Mouse (Mus musculus) limb, embryonic 10.5 days (tissue): Measurements from ENCODE around the gene Mmp15. TPM values are rescaled to one million over a fixed set of nuclear protein-coding genes. Genes with fewer than 3 reads are reported as not detected.
A peak's percentile ranks its signal among the peaks of the same experiment; 100 is the strongest.

Experiments used
- DNase-seq: peaks from one replicate; pipeline ENCODE4 v3.0.0-alpha.2; 2017; ENCODE audit warnings: low spot score
- H3K27ac ChIP-seq: fragments of 300-500 bp; sonication (generic); 2 replicates; pipeline ENCODE4 v1.5.1; 2016; ENCODE audit warnings: mild to moderate bottlenecking
- H3K27me3 ChIP-seq: fragments of 300-500 bp; sonication (generic); 2 replicates; pipeline ENCODE4 v1.6.1; 2016; ENCODE audit warnings: low read depth, mild to moderate bottlenecking; ENCODE audit not compliant: poor library complexity, severe bottlenecking
- H3K36me3 ChIP-seq: fragments of 300-500 bp; sonication (generic); 2 replicates; pipeline ENCODE4 v1.6.1; 2016; ENCODE audit warnings: mild to moderate bottlenecking, moderate library complexity
- H3K4me1 ChIP-seq: fragments of 300-500 bp; sonication (generic); 2 replicates; pipeline ENCODE4 v1.6.1; 2016
- H3K4me3 ChIP-seq: fragments of 300-500 bp; sonication (generic); 2 replicates; pipeline ENCODE4 v1.5.1; 2016; ENCODE audit warnings: mild to moderate bottlenecking, moderate library complexity
- H3K9me3 ChIP-seq: fragments of 300-500 bp; sonication (generic); replicated peaks from 2 replicates; pipeline ENCODE4 v1.6.1; 2016; ENCODE audit warnings: mild to moderate bottlenecking
- WGBS: fragments of 180-500 bp; shearing (Covaris S2); methylation state at CpG from one replicate; pipeline ENCODE4 v1.1.7; 2016; 5-methylcytosine and 5-hydroxymethylcytosine counted together
- polyA plus RNA-seq: library from polyadenylated mRNA; unstranded; fragments of >200 nt; fragmentation: Nextera tagmentation; extraction: Ambion mirVana; gene quantifications from 2 replicates; pipeline ENCODE4 v1.2.1, GENCODE M21; 2016

Gene Mmp15
- polyA plus RNA-seq: 9.5 and 10.3 TPM in 2 replicates

DNA sequence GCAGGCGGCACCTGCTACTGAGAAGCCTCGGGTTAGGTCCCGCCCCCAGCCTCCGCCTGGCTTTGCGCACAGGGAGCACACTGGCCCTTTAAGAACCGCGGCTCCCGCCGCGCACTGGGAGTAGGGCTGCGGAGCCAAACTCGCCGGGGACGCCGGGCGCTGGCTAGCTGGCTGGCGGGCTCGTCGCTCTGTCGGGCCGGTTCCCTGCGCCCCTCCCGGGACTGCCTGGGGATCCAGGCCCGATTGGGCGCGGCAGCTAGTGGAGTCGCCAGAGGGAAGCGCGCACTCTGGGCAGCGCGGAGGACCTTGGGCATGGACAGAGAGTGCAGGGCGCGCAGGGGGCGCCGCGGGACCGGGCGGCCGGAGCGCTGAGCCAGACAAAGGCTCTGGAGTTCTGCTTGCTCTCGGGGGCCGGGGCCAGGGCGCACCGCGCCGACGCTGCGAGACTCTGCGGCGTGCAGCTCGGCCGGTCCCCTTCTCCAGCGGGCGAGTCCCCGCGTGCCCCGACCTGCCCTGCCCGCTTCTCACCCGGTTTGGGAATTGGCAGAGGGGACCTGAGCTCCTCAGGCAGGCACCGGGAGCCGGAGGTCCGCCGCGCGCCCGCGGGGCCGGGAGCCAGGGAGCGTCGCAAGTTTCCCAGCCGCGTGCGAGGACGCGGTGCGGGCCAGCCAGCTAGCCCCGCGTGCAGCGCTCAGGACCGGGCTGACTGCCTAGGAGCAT is at the start of gene Mmp15:
Mmp15 (plus strand) TSS at position 118 of the 720 bp plus-strand sequence.
- under 1% methylated on average over 80 of the region's 80 CpGs for WGBS
- Histone ChIP-seq H3K36me3 (peaks cover 4% of the 10 kb centered on the region; the same call in 1 of the 2 replicates), H3K9me3 (no peaks in the 10 kb centered on the region), H3K4me3 (peak within 1 kb of the TSS; percentile 86), H3K27ac (peak within 1 kb of the TSS; percentile 93), H3K4me1 (peaks cover 33% of the 10 kb centered on the region), H3K27me3 (peaks cover 68% of the 10 kb centered on the region)
- peak; percentile 78 for DNase-seq

GRCm38 (mm10) chr8:95302410-95302809 is 49.7 kb upstream of the Mmp15 start:
- DNase-seq: no peak
- Histone ChIP-seq H3K9me3 (no peaks in the 10 kb centered on the region), H3K4me1 (peaks cover 6% of the 10 kb centered on the region; the same call in 1 of the 2 replicates), H3K4me3 (no peak overlapping the region), H3K27ac (no peak overlapping the region), H3K36me3 (no peaks in the 10 kb centered on the region), H3K27me3 (no peaks in the 10 kb centered on the region)
- WGBS: 24% methylated on average over 5 of the region's 5 CpGs

- Histone ChIP-seq H3K9me3 (no peaks in the 10 kb centered on the region), H3K4me3 (no peak overlapping the region), H3K36me3 (no peaks in the 10 kb centered on the region), H3K27ac (no peak overlapping the region), H3K27me3 (no peaks in the 10 kb centered on the region), H3K4me1 (peaks cover 6% of the 10 kb centered on the region; the same call in 1 of the 2 replicates)
- DNase-seq: no peak
- 69% methylated on average over 4 of the region's 4 CpGs for WGBS
These were observed 46.5 kb upstream of the Mmp15 start for GRCm38 (mm10) chr8:95305526-95305925.

DNA sequence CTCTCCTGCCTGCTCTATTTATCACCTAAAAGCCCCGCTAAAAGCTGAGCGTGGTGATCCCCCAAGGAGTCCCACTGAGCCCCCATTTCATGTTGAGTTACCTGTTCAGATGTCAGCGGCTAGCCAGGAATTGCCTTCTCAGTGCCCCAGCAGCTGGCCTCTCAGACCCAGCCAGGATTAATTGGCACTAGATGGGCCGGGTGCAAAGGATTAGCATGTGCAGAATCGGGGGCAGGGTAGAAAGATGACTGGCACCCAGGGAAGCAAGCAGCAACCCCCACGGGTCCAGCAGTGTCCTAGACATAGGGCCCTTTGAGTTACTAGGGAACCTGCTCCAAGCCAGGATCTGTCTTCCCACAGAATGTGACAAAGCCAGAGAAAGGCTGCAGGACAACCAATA is 45.6 kb upstream of the Mmp15 start, which contains the start of gene Cngb1:
Cngb1 (minus strand) TSS at position 155 of the 400 bp plus-strand sequence.
- H3K9me3 ChIP-seq: no peaks in the 10 kb centered on the region
- H3K36me3 ChIP-seq: no peaks in the 10 kb centered on the region
- no peaks in the 10 kb centered on the region for H3K27me3 ChIP-seq
- no peak for DNase-seq
- H3K4me1 ChIP-seq: peaks cover 6% of the 10 kb centered on the region; the same call in 1 of the 2 replicates
- WGBS: 51% methylated on average over 6 of the region's 6 CpGs
- no peak within 1 kb of the TSS for H3K4me3 ChIP-seq
- H3K27ac ChIP-seq: no peak within 1 kb of the TSS

DNA sequence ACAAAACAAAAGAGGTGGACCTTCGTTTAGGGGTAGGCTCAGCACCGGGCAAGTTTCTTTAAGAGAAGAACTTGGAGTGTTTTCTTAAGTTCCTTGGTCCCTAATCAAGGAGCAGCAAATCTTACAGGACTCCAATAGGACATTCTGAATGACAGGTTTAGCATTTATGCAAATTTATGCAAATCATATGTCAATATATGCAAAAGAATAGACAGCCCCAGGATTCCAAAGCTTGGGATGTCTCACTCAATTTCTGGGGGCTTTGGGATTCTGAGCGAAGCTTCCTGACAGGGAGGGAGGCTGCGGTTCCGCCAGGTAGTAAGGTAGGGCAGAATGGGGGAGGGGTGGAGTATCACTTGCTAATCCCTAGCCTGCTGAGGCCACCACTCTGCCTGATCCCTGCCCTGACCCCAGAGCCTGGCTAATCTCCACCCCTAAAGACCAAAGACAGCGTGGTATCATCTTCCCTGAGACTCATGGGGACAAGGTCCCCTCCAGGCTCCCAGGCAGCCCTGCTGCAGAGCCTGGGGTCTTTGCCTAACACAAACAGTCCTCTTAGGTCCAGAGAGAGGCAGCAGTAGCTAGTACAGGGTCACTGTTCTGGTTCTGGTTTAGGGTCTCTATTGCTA is 41.6 kb upstream of the Mmp15 start, which contains the start of gene Tepp:
Tepp (plus strand) TSS at position 225 of the 629 bp plus-strand sequence.
- DNase-seq: no peak
- H3K4me1 ChIP-seq: peaks cover 6% of the 10 kb centered on the region; the same call in 1 of the 2 replicates
- no peaks in the 10 kb centered on the region for H3K9me3 ChIP-seq
- no peak within 1 kb of the TSS for H3K27ac ChIP-seq
- H3K4me3 ChIP-seq: no peak within 1 kb of the TSS
- H3K27me3 ChIP-seq: no peaks in the 10 kb centered on the region
- H3K36me3 ChIP-seq: no peaks in the 10 kb centered on the region
- 24% methylated on average over 6 of the region's 6 CpGs for WGBS

DNA sequence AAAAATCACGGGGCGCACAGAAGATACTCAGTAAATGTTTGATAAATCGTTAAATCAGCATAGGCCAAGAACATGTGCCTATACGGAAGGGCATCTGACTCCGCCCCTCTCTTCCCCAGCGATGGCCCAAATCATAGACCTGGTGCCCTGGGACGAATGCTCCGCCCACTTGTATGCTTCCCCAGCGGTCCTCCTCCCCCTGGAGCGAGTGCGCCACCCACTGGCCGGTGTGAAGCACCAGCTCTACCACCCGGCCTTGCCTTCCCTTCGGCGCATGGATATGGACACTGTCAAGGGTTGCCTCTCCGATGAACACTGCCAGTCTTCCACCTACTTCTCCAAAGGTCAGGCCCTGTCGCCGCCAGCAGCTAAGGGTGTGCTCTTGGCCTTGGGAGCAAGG is 39.2 kb upstream of the Mmp15 start:
- Histone ChIP-seq H3K27ac (no peak overlapping the region), H3K4me3 (no peak overlapping the region), H3K9me3 (no peaks in the 10 kb centered on the region), H3K36me3 (no peaks in the 10 kb centered on the region), H3K4me1 (no peaks in the 10 kb centered on the region), H3K27me3 (no peaks in the 10 kb centered on the region)
- DNase-seq: peak; percentile 37
- 70% methylated on average over 18 of the region's 18 CpGs for WGBS

GRCm38 (mm10) chr8:95313857-95314256 is 38.2 kb upstream of the Mmp15 start:
- H3K36me3 ChIP-seq: no peaks in the 10 kb centered on the region
- 91% methylated on average over 6 of the region's 6 CpGs for WGBS
- peaks cover 6% of the 10 kb centered on the region; the same call in 1 of the 2 replicates for H3K27me3 ChIP-seq
- DNase-seq: no peak
- no peaks in the 10 kb centered on the region for H3K4me1 ChIP-seq
- no peak overlapping the region for H3K4me3 ChIP-seq
- no peak overlapping the region for H3K27ac ChIP-seq
- H3K9me3 ChIP-seq: no peaks in the 10 kb centered on the region

GRCm38 (mm10) chr8:95314707-95315106 is 37.4 kb upstream of the Mmp15 start:
- Histone ChIP-seq H3K27ac (no peak overlapping the region), H3K4me3 (no peak overlapping the region), H3K4me1 (peaks cover 1% of the 10 kb centered on the region), H3K9me3 (no peaks in the 10 kb centered on the region), H3K36me3 (no peaks in the 10 kb centered on the region), H3K27me3 (peaks cover 14% of the 10 kb centered on the region)
- WGBS: 78% methylated on average over 2 of the region's 2 CpGs
- no peak for DNase-seq

DNA sequence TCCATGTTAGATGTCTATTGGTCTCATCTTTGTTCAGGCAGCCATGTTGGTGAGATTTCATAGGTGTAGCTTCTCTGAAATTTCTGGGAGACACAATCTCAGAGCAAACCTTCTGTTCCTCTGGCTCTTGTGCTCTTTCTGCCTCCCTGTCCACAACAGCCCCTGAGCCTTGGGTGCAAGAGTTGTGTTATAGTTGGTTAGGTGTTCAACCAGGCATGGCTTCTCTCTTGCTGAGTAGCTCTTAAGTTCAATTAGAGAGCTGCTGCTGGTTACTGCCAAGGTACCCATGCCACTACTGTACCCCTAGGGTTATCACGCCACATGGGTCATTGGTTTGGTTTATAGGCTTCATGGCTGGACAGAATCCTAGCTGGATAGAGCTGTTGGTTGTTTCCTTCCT is 36.7 kb upstream of the Mmp15 start:
- DNase-seq: no peak
- Histone ChIP-seq H3K4me3 (no peak overlapping the region), H3K36me3 (no peaks in the 10 kb centered on the region), H3K9me3 (no peaks in the 10 kb centered on the region), H3K4me1 (peaks cover 8% of the 10 kb centered on the region), H3K27me3 (peaks cover 20% of the 10 kb centered on the region), H3K27ac (no peak overlapping the region)
- WGBS: 93% methylated on average over 1 of the region's 1 CpGs

DNA sequence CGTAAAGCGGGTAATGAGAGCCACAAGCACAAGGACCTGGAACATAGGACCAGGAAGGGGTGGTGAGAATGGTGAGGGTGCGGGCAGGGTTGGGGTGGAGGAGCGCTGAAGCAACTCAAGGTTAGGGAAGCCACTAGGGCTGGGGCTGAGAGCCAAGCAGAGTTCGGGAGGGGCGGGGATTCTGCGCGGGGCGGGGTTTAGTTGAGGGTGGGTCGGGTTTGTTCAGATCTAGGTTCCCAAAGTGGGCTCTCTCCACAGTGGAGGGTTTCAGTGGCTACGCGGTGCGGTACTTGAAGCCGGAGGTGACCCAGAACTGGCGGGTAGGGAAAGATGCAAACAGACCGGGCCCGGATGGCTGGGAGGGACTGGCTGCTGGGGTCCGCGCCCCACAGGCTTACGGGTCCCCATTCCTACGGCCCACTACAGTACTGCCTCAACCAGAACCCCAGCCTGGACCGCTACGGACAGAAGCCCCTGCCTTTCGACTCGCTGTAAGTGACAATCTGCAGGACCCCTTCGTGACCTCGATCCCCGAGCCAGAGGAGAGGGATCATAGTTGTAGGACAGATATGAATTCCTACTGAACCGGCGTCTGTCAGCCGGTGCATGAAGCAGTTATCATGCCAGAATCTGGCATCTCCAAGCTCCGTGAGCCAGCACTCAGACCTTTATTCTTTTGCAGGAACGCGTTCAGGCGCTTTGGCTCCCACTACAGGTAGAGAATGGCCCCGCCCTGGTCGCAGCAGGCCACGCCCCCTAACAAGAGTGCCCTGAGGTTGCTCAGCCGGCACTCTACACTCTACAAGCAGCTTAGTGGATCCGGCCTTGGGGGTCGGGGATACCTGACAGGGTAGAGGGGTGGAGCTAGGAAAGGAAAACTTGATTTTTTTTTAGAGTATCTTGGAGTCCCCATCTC is 31.6 kb upstream of the Mmp15 start:
- Histone ChIP-seq H3K9me3 (no peaks in the 10 kb centered on the region), H3K4me1 (peaks cover 16% of the 10 kb centered on the region), H3K27me3 (peaks cover 32% of the 10 kb centered on the region), H3K36me3 (peaks cover 20% of the 10 kb centered on the region), H3K27ac (peak overlapping the region; percentile 62; the same call in 1 of the 2 replicates), H3K4me3 (peak overlapping the region; percentile 58)
- 2% methylated on average over 41 of the region's 41 CpGs for WGBS
- peak; percentile 62 for DNase-seq

GRCm38 (mm10) chr8:95323201-95323600 is 28.9 kb upstream of the Mmp15 start:
- Histone ChIP-seq H3K36me3 (peaks cover 47% of the 10 kb centered on the region), H3K9me3 (no peaks in the 10 kb centered on the region), H3K4me3 (no peak overlapping the region), H3K27me3 (peaks cover 32% of the 10 kb centered on the region), H3K27ac (no peak overlapping the region), H3K4me1 (peaks cover 27% of the 10 kb centered on the region)
- 84% methylated on average over 3 of the region's 3 CpGs for WGBS
- no peak for DNase-seq

DNA sequence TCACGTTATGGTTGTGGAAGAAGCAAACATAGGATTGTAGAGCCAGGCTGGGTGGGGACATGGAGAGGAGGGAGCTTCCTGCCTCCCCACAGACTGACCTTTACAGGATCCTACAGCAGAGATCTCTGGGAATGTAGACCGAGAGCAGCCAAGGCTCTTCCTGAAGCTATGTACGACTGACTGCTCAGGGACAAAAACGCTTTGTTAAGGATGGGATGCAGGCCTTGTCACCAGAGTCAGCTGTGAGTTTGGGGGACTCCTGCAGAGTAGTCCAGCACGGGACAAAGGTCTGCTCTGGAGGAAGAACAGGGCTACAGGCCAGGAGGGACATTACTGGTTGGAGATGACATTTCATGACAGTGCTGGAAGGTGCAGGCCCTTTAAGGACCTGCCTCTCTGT is 27.4 kb upstream of the Mmp15 start:
- no peaks in the 10 kb centered on the region for H3K9me3 ChIP-seq
- WGBS: 75% methylated on average over 5 of the region's 5 CpGs
- no peak overlapping the region for H3K27ac ChIP-seq
- H3K27me3 ChIP-seq: peaks cover 19% of the 10 kb centered on the region
- H3K4me3 ChIP-seq: no peak overlapping the region
- H3K36me3 ChIP-seq: peaks cover 61% of the 10 kb centered on the region
- DNase-seq: no peak
- H3K4me1 ChIP-seq: peaks cover 31% of the 10 kb centered on the region
